Comparison of ENCODE assay signal across 14 mouse cellular contexts in the genomic region with DNA sequence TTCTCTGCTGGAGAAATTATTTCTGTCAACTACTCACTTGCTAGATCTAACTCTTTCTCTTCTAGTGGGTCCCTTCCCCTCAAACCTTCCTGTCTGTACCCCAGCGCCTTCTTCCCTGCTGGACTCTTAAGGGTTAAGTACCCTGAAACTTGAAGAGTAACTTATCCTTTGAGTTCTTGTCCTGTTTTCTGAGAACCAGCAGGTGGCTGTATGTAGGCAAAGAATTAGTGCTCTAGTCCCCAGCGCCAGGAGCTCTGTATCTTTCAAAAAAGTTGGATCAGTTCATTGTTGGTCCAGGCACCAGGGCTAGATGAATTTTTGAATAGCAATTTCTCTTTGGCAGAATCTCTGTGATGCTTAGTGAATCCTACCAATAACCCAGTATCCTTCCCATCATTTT. TPM values are rescaled to one million over a fixed set of nuclear protein-coding genes. Genes with fewer than 3 reads are reported as not detected.
DNase-seq lines count a peak whose midpoint lies in the region; ATAC-seq and TF ChIP-seq lines count a peak whose summit lies in the region.
"Had no signal": no experiment of that assay in that cellular context is flagged by ENCODE, and none has a peak within 500 bp of the region (broad histone marks: within the 10 kb centered on the region; RNA-seq: fewer than 3 reads in every experiment).

No protein-coding gene starts in this region.

- WGBS in heart, embryonic 13.5 days, result 38% methylated on average over 2 of the region's 2 CpGs
- WGBS in intestine, postnatal 0 days, result 44% methylated on average over 2 of the region's 2 CpGs

- DNase-seq in heart, adult 9 months (ENCODE audit: low spot score in 2 of 2), result no peak
- peak; percentile 6 for DNase-seq in kidney, postnatal 10 days
- no peak for DNase-seq in kidney, postnatal 25 days
- no peak for DNase-seq in spleen, adult 12 weeks (ENCODE audit: low spot score)
- no peak for DNase-seq in cerebellum, adult 11 months
- DNase-seq: adrenal gland, adult 2 months; heart, postnatal 10 days; layer of hippocampus, adult 9-11 months; liver, embryonic 13.5 days had no signal

- no peak overlapping the region for H3K27ac ChIP-seq in heart, embryonic 13.5 days (replicated peaks)
- peak overlapping the region; percentile 94 for H3K27ac ChIP-seq in brown adipose tissue, adult 24 weeks (replicated peaks; ENCODE audit: low read depth, low read length)
- H3K27ac ChIP-seq in intestine, postnatal 0 days (ENCODE audit: low read depth, low read length), result no peak overlapping the region
- H3K27ac ChIP-seq: forebrain, embryonic 13.5 days; liver, embryonic 13.5 days had no signal

- ATAC-seq in heart, embryonic 13.5 days (ENCODE audit: extremely low read depth, insufficient number of reproducible peaks, low FRiP score, low TSS enrichment), result no peak
- ATAC-seq in intestine, postnatal 0 days, result no peak
- ATAC-seq: forebrain, embryonic 13.5 days had no signal

- peaks cover 21% of the 10 kb centered on the region for H3K4me1 ChIP-seq in heart, embryonic 13.5 days
- H3K4me1 ChIP-seq in brown adipose tissue, adult 24 weeks (ENCODE audit: control insufficient read depth, insufficient read depth, insufficient read length, low read length), result peaks cover 9% of the 10 kb centered on the region
- H3K4me1 ChIP-seq in intestine, postnatal 0 days (replicated peaks; ENCODE audit: control insufficient read depth, insufficient read depth, low read length), result no peaks in the 10 kb centered on the region
- H3K4me1 ChIP-seq: forebrain, embryonic 13.5 days had no signal

- no peaks in the 10 kb centered on the region for H3K9me3 ChIP-seq in heart, embryonic 13.5 days
- no peaks in the 10 kb centered on the region for H3K9me3 ChIP-seq in intestine, postnatal 0 days (ENCODE audit: control insufficient read depth)
- H3K9me3 ChIP-seq: forebrain, embryonic 13.5 days; liver, embryonic 13.5 days had no signal

- H3K4me2 ChIP-seq in heart, embryonic 13.5 days, result no peak overlapping the region
- no peak overlapping the region for H3K4me2 ChIP-seq in intestine, postnatal 0 days (replicated peaks; ENCODE audit: low read depth)
- H3K4me2 ChIP-seq: forebrain, embryonic 13.5 days had no signal

- no peak overlapping the region for H3K9ac ChIP-seq in heart, embryonic 13.5 days
- H3K9ac ChIP-seq in intestine, postnatal 0 days (ENCODE audit: low read depth, low read length), result no peak overlapping the region
- H3K9ac ChIP-seq: forebrain, embryonic 13.5 days; liver, embryonic 13.5 days had no signal

- H3K36me3 ChIP-seq in heart, embryonic 13.5 days, result no peaks in the 10 kb centered on the region
- H3K36me3 ChIP-seq in intestine, postnatal 0 days (ENCODE audit: control insufficient read depth, insufficient read depth), result no peaks in the 10 kb centered on the region
- H3K36me3 ChIP-seq: liver, embryonic 13.5 days had no signal

- no peak for TF ChIP-seq CTCF in intestine, postnatal 0 days (IDR thresholded peaks at IDR 0.05; ENCODE audit: low read depth)

- peaks cover 25% of the 10 kb centered on the region for H3K27me3 ChIP-seq in heart, embryonic 13.5 days (replicated peaks)
- H3K27me3 ChIP-seq in intestine, postnatal 0 days (replicated peaks; ENCODE audit: control insufficient read depth, insufficient read depth, low read length), result no peaks in the 10 kb centered on the region
- H3K27me3 ChIP-seq: forebrain, embryonic 13.5 days had no signal

- H3K4me3 ChIP-seq in heart, embryonic 13.5 days, result peak overlapping the region; percentile 33
- H3K4me3 ChIP-seq in brown adipose tissue, adult 24 weeks (ENCODE audit: insufficient read depth, low read depth, low read length), result peak overlapping the region; percentile 73
- H3K4me3 ChIP-seq in intestine, postnatal 0 days (ENCODE audit: low read depth, low read length), result peak overlapping the region; percentile 14
- H3K4me3 ChIP-seq: forebrain, embryonic 13.5 days; myocyte had no signal

RNA-seq across cellular contexts. Expression of a gene that starts 2.1 kb away (rescaled TPM):
- polyA plus RNA-seq in heart, embryonic 13.5 days (2015; fragmentation: Nextera tagmentation; extraction: Ambion mirVana), result 22.3 and 27.8 TPM in 2 replicates
- polyA plus RNA-seq in brown adipose tissue, adult 24 weeks (2012; ENCODE audit: insufficient read depth, insufficient read length, missing spikeins), result 6.1 and 16.7 TPM in 2 replicates
- polyA plus RNA-seq in intestine, postnatal 0 days (2015; fragmentation: Nextera tagmentation; extraction: Ambion mirVana), result 22.9 and 26.6 TPM in 2 replicates

RNA-seq across cellular contexts. Expression of a gene that starts 58.9 kb away (rescaled TPM):
- 0.32 and 0.35 TPM in 2 replicates for polyA plus RNA-seq in heart, embryonic 13.5 days (2015; fragmentation: Nextera tagmentation; extraction: Ambion mirVana)
- 0.38 and 0.79 TPM in 2 replicates for polyA plus RNA-seq in brown adipose tissue, adult 24 weeks (2012; ENCODE audit: insufficient read depth, insufficient read length, missing spikeins)
- 1.4 TPM in 2 replicates for polyA plus RNA-seq in intestine, postnatal 0 days (2015; fragmentation: Nextera tagmentation; extraction: Ambion mirVana)

Comparison
In these comparisons a context has a peak if more than half of its experiments do, and no peak if none do; other contexts are left out.
1. H3K4me3 ChIP-seq: peak in every context shown above with its lines; median percentile 73 in brown adipose tissue, adult 24 weeks; 33 in heart, embryonic 13.5 days; 14 in intestine, postnatal 0 days.